Mouse (Mus musculus) monocyte, adult 59 days (primary cell): ENCODE data around the gene Ssr1. TPM values are rescaled to one million over a fixed set of nuclear protein-coding genes. Genes with fewer than 3 reads are reported as not detected.

Experiments
- total RNA-seq, 2 experiments: library from RNA; stranded (reverse); gene quantifications; one replicate each; pipeline ENCODE4 v1.2.4; 2023

Ssr1 gene
- total RNA-seq = 100 to 1,000 TPM; 103 to 104 TPM

DNA sequence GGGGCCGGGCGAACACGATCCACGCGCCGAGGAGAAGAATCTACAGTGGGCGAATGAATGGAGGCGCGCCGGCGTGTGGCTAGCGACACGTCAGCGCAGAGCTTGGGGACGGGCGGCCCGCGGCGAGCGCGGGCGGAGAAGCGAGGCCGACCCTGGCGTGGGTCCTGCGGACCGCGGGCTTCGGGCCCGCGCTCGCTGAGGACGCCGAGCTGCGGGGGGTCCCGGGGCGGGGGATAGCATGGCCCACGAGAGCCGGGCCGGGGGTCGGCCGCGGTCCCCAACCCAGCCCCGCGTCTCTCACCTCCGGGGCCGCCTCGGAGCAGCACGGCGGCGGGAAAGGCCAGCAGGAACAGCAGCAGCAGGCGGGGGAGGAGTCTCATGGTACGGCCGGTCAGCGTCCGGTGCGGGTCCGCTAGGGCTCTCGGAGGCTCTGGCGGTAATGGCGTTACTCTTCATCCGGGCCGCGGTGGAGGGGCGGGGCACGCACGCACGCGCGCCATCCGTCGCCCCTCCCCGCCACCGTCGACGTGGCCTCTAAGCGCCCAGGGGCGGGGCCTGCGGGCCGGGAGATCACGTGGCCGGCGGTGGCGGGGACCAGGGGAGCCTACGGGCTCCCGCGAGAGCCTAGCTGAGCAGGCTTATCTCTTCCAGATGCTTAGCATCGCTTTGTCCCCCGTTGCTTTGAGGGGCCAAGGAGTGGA, at the start of gene Ssr1:
Gene Ssr1 (minus strand): TSS at position 514 of the 701 bp plus-strand sequence.

GRCm38 (mm10) chr13:38037044-38037687, 43.1 kb upstream of the Ssr1 start, which contains the start of gene Cage1:
Gene Cage1, minus strand, starts transcription at chr13:38037069.

GRCm38 (mm10) chr13:38036343-38037043, 42.5 kb upstream of the Ssr1 start, which contains the start of gene Riok1:
Gene Riok1, plus strand, starts transcription at chr13:38036995.

Other genes with a start within 250 kb of the Ssr1 start
- gene Rreb1, start 215.8 kb downstream of the Ssr1 start, total RNA-seq = 100 to 1,000 TPM in 1 of 2 experiments, 10 to 100 TPM in 1; 91.0 to 105 TPM
- gene Riok1, start 42.8 kb upstream of the Ssr1 start, total RNA-seq = 10 to 100 TPM; 53.3 to 54.0 TPM
- 1 to 10 TPM; 1.1 to 2.4 TPM for gene Cage1, start 42.9 kb upstream of the Ssr1 start, total RNA-seq
- gene Dsp, start 157.1 kb upstream of the Ssr1 start, total RNA-seq = not detected
- 10 to 100 TPM; 28.8 to 35.6 TPM for gene Snrnp48, start 210.7 kb upstream of the Ssr1 start, total RNA-seq